Mouse (Mus musculus): ENCODE data around the gene Cd38. TPM values are rescaled to one million over a fixed set of nuclear protein-coding genes. Genes with fewer than 3 reads are reported as not detected.
A peak's percentile ranks its signal among the peaks of the same experiment; 100 is the strongest.

The Cd38 gene
- 14.4 and 15.8 TPM in 2 replicates for polyA plus RNA-seq (2014; fragmentation: Nextera tagmentation; extraction: Ambion mirVana)

DNA sequence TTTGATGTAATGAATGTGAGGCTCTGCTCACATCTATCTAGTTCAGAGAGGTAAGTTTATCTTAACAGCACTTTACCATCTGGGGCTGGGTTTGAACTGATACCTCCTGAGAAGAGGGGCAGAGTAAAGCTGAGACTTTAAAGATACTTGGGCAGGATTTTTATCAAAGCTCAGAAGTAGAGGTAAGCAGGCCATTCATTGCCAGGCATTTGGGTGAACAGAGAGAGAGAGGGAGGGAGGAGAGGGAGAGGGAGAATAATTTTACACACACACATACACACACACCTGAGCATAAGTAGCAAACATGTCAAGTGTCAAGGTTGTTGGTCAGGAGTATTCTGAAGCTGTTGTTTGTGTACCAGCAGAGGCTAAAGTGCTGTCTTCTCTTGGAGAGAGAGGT is at the start of gene Cd38:
TSS of gene Cd38 (plus strand) at position 301 of the 400 bp plus-strand sequence.
- ATAC-seq (replicated peaks; ENCODE audit: low FRiP score, low TSS enrichment, low read depth): no peak

GRCm38 (mm10) chr5:43818695-43819094 is 49.7 kb upstream of the Cd38 start, which contains the start of gene Bst1:
Bst1 (plus strand) TSS chr5:43818885.
- no peak within 1 kb of the TSS for H3K9ac ChIP-seq (ENCODE audit: low read length)

More for the DNA sequence above, at the start of gene Cd38:
- H3K9ac ChIP-seq (ENCODE audit: low read length): peak within 1 kb of the TSS; percentile 44
- H3K9me3 ChIP-seq (ENCODE audit: control insufficient read depth, low read length): no peaks in the 10 kb centered on the region
- H3K4me1 ChIP-seq (replicated peaks; ENCODE audit: control insufficient read depth, insufficient read depth, low read length): 0 out of 2 replicates have a peak, but pooled peaks cover 3% of the 10 kb centered on the region
- no peak for DNase-seq (ENCODE audit: low spot score)
- H3K36me3 ChIP-seq (ENCODE audit: control insufficient read depth, insufficient read depth, low read length): no peaks in the 10 kb centered on the region
- H3K27me3 ChIP-seq (replicated peaks; ENCODE audit: control insufficient read depth, insufficient read depth, low read length): no peaks in the 10 kb centered on the region
- peak within 1 kb of the TSS; percentile 35 for H3K4me3 ChIP-seq (ENCODE audit: low read depth, low read length)
- H3K4me2 ChIP-seq (ENCODE audit: low read length): peak within 1 kb of the TSS; percentile 68
- peak within 1 kb of the TSS; percentile 33; the same call in 1 of the 2 replicates for H3K27ac ChIP-seq (ENCODE audit: low read depth)

DNA sequence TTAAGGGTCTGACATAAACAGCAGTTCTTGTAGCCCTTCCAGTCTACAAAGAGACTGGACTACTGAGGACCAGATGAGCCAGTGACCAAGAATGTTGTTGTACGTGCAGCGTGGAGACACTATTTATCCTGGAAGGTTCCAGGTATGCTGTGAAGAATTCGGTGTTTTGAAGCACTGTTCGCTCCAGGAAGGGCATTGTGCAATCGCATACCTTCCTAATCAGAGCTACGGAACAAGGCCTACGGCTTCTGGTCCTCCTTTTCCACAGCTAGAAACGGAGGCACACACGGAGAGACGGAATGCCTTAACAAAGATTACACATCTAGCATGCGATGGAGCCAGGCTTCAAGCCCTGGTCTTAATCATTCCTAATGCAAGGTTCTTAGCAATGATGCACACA is 47.6 kb upstream of the Cd38 start:
- no peaks in the 10 kb centered on the region for H3K27me3 ChIP-seq (replicated peaks; ENCODE audit: control insufficient read depth, insufficient read depth, low read length)
- DNase-seq (ENCODE audit: low spot score): no peak
- H3K9me3 ChIP-seq (ENCODE audit: control insufficient read depth, low read length): no peaks in the 10 kb centered on the region
- no peak overlapping the region for H3K9ac ChIP-seq (ENCODE audit: low read length)
- H3K4me1 ChIP-seq (replicated peaks; ENCODE audit: control insufficient read depth, insufficient read depth, low read length): no peaks in the 10 kb centered on the region
- no peak for ATAC-seq (replicated peaks; ENCODE audit: low FRiP score, low TSS enrichment, low read depth)
- no peak overlapping the region for H3K4me2 ChIP-seq (ENCODE audit: low read length)
- H3K27ac ChIP-seq (ENCODE audit: low read depth): no peak overlapping the region
- 75% methylated on average over 11 of the region's 11 CpGs for WGBS
- H3K4me3 ChIP-seq (ENCODE audit: low read depth, low read length): no peak overlapping the region
- H3K36me3 ChIP-seq (ENCODE audit: control insufficient read depth, insufficient read depth, low read length): no peaks in the 10 kb centered on the region

More at GRCm38 (mm10) chr5:43818695-43819094, 49.7 kb upstream of the Cd38 start, which contains the start of gene Bst1:
- H3K4me2 ChIP-seq (ENCODE audit: low read length): no peak within 1 kb of the TSS
- H3K36me3 ChIP-seq (ENCODE audit: control insufficient read depth, insufficient read depth, low read length): no peaks in the 10 kb centered on the region
- 48% methylated on average over 12 of the region's 12 CpGs for WGBS
- H3K4me3 ChIP-seq (ENCODE audit: low read depth, low read length): no peak within 1 kb of the TSS
- no peaks in the 10 kb centered on the region for H3K4me1 ChIP-seq (replicated peaks; ENCODE audit: control insufficient read depth, insufficient read depth, low read length)
- DNase-seq (ENCODE audit: low spot score) (no peak), ATAC-seq (replicated peaks; ENCODE audit: low FRiP score, low TSS enrichment, low read depth) (no peak)
- H3K27ac ChIP-seq (ENCODE audit: low read depth): no peak within 1 kb of the TSS
- no peaks in the 10 kb centered on the region for H3K9me3 ChIP-seq (ENCODE audit: control insufficient read depth, low read length)
- no peaks in the 10 kb centered on the region for H3K27me3 ChIP-seq (replicated peaks; ENCODE audit: control insufficient read depth, insufficient read depth, low read length)

GRCm38 (mm10) chr5:43821538-43821937 is 46.8 kb upstream of the Cd38 start, which contains the start of gene Fbxl5:
Fbxl5 (minus strand) TSS chr5:43821638.
- H3K36me3 ChIP-seq (ENCODE audit: control insufficient read depth, insufficient read depth, low read length): no peaks in the 10 kb centered on the region
- 84% methylated on average over 19 of the region's 19 CpGs for WGBS
- no peak within 1 kb of the TSS for H3K4me2 ChIP-seq (ENCODE audit: low read length)
- no peaks in the 10 kb centered on the region for H3K27me3 ChIP-seq (replicated peaks; ENCODE audit: control insufficient read depth, insufficient read depth, low read length)
- ATAC-seq (replicated peaks; ENCODE audit: low FRiP score, low TSS enrichment, low read depth): no peak
- no peak within 1 kb of the TSS for H3K27ac ChIP-seq (ENCODE audit: low read depth)
- DNase-seq (ENCODE audit: low spot score): no peak
- H3K4me3 ChIP-seq (ENCODE audit: low read depth, low read length): no peak within 1 kb of the TSS
- H3K9me3 ChIP-seq (ENCODE audit: control insufficient read depth, low read length): no peaks in the 10 kb centered on the region
- no peaks in the 10 kb centered on the region for H3K4me1 ChIP-seq (replicated peaks; ENCODE audit: control insufficient read depth, insufficient read depth, low read length)
- no peak within 1 kb of the TSS for H3K9ac ChIP-seq (ENCODE audit: low read length)

DNA sequence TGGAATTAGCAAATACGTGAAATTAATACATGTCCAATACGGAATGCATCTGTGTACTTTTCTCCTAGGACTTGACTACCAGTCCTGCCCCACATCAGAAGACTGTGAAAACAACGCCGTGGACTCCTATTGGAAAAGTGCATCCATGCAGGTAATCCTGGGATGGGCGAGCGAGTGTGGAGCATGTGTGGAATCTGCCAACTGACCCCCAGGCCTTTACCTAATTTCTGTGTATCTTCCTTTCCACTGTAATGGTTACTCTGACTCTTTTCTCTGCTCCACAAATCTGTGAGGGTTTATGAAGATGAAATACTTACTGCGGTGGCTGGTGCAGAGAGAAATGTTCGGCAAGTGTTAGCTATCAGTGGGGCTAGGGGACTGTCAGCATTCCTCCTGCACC is 46.2 kb upstream of the Cd38 start:
- no peaks in the 10 kb centered on the region for H3K9me3 ChIP-seq (ENCODE audit: control insufficient read depth, low read length)
- no peak overlapping the region for H3K27ac ChIP-seq (ENCODE audit: low read depth)
- H3K4me3 ChIP-seq (ENCODE audit: low read depth, low read length): no peak overlapping the region
- H3K4me1 ChIP-seq (replicated peaks; ENCODE audit: control insufficient read depth, insufficient read depth, low read length): no peaks in the 10 kb centered on the region
- H3K36me3 ChIP-seq (ENCODE audit: control insufficient read depth, insufficient read depth, low read length): no peaks in the 10 kb centered on the region
- WGBS: 95% methylated on average over 8 of the region's 8 CpGs
- ATAC-seq (replicated peaks; ENCODE audit: low FRiP score, low TSS enrichment, low read depth) (no peak), DNase-seq (ENCODE audit: low spot score) (no peak)
- H3K4me2 ChIP-seq (ENCODE audit: low read length): no peak overlapping the region
- H3K9ac ChIP-seq (ENCODE audit: low read length): no peak overlapping the region
- no peaks in the 10 kb centered on the region for H3K27me3 ChIP-seq (replicated peaks; ENCODE audit: control insufficient read depth, insufficient read depth, low read length)

- Histone ChIP-seq H3K4me1 (replicated peaks; ENCODE audit: control insufficient read depth, insufficient read depth, low read length) (peaks cover 3% of the 10 kb centered on the region; the same call in 1 of the 2 replicates), H3K27ac (ENCODE audit: low read depth) (no peak overlapping the region), H3K9me3 (ENCODE audit: control insufficient read depth, low read length) (no peaks in the 10 kb centered on the region), H3K27me3 (replicated peaks; ENCODE audit: control insufficient read depth, insufficient read depth, low read length) (no peaks in the 10 kb centered on the region), H3K9ac (ENCODE audit: low read length) (no peak overlapping the region), H3K4me2 (ENCODE audit: low read length) (no peak overlapping the region), H3K4me3 (ENCODE audit: low read depth, low read length) (no peak overlapping the region), H3K36me3 (ENCODE audit: control insufficient read depth, insufficient read depth, low read length) (no peaks in the 10 kb centered on the region)
- DNase-seq (ENCODE audit: low spot score) (no peak), ATAC-seq (replicated peaks; ENCODE audit: low FRiP score, low TSS enrichment, low read depth) (no peak)
- WGBS: 74% methylated on average over 3 of the region's 3 CpGs
Observed at GRCm38 (mm10) chr5:43822824-43823223, 45.5 kb upstream of the Cd38 start.

DNA sequence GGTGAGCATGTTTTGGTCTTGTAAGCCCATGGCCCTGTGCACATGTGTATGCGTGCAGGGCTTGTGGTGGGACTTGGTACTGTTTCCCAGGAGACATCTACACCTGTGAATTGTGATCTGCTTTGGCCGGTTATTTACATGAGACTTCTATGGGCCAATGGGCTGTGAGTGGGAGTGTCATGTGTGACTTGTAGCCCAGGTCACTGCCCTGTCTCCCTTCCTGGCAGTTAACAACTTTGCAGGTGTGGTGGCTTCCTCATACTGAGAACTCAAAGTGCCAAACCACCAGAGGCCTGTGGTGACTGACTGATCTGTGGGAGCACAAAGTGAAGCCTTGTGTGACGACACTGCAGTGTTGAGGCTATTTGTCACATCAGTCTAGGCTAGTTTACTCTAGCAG is 43.8 kb upstream of the Cd38 start:
- Histone ChIP-seq H3K36me3 (ENCODE audit: control insufficient read depth, insufficient read depth, low read length) (no peaks in the 10 kb centered on the region), H3K9ac (ENCODE audit: low read length) (no peak overlapping the region), H3K4me3 (ENCODE audit: low read depth, low read length) (no peak overlapping the region), H3K27me3 (replicated peaks; ENCODE audit: control insufficient read depth, insufficient read depth, low read length) (no peaks in the 10 kb centered on the region), H3K27ac (ENCODE audit: low read depth) (no peak overlapping the region), H3K4me1 (replicated peaks; ENCODE audit: control insufficient read depth, insufficient read depth, low read length) (peaks cover 3% of the 10 kb centered on the region; the same call in 1 of the 2 replicates), H3K4me2 (ENCODE audit: low read length) (no peak overlapping the region), H3K9me3 (ENCODE audit: control insufficient read depth, low read length) (no peaks in the 10 kb centered on the region)
- ATAC-seq (replicated peaks; ENCODE audit: low FRiP score, low TSS enrichment, low read depth) (no peak), DNase-seq (ENCODE audit: low spot score) (no peak)
- WGBS: 78% methylated on average over 3 of the region's 3 CpGs

GRCm38 (mm10) chr5:43826883-43827282 is 41.5 kb upstream of the Cd38 start:
- ATAC-seq (replicated peaks; ENCODE audit: low FRiP score, low TSS enrichment, low read depth) (no peak), DNase-seq (ENCODE audit: low spot score) (no peak)
- Histone ChIP-seq H3K9ac (ENCODE audit: low read length) (no peak overlapping the region), H3K4me2 (ENCODE audit: low read length) (no peak overlapping the region), H3K4me1 (replicated peaks; ENCODE audit: control insufficient read depth, insufficient read depth, low read length) (peaks cover 3% of the 10 kb centered on the region; the same call in 1 of the 2 replicates), H3K9me3 (ENCODE audit: control insufficient read depth, low read length) (no peaks in the 10 kb centered on the region), H3K27me3 (replicated peaks; ENCODE audit: control insufficient read depth, insufficient read depth, low read length) (no peaks in the 10 kb centered on the region), H3K36me3 (ENCODE audit: control insufficient read depth, insufficient read depth, low read length) (no peaks in the 10 kb centered on the region), H3K27ac (ENCODE audit: low read depth) (no peak overlapping the region), H3K4me3 (ENCODE audit: low read depth, low read length) (no peak overlapping the region)
- WGBS: 92% methylated on average over 2 of the region's 2 CpGs

DNA sequence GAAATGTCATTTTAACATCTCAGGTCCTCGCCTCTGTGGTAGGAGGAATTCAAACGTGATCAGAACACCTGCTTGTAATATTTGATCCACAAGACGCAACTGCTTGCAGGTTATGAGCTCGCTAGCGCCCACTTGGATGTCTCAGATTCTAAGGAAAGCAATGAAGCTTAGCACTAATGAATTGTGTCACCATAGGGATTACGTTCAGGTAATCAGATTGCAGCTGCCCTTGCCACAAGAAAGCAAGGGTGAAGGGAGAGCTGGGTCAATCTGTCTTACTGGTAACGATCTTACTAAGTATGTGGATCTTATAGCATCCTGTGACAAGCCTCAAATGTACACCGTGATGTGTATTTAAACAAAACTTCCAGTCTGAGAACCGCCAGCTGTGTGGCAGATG is 41.0 kb upstream of the Cd38 start:
- no peak overlapping the region for H3K4me2 ChIP-seq (ENCODE audit: low read length)
- no peak overlapping the region for H3K9ac ChIP-seq (ENCODE audit: low read length)
- H3K9me3 ChIP-seq (ENCODE audit: control insufficient read depth, low read length): no peaks in the 10 kb centered on the region
- DNase-seq (ENCODE audit: low spot score) (no peak), ATAC-seq (replicated peaks; ENCODE audit: low FRiP score, low TSS enrichment, low read depth) (no peak)
- WGBS: 63% methylated on average over 9 of the region's 9 CpGs
- peaks cover 3% of the 10 kb centered on the region; the same call in 1 of the 2 replicates for H3K4me1 ChIP-seq (replicated peaks; ENCODE audit: control insufficient read depth, insufficient read depth, low read length)
- no peak overlapping the region for H3K4me3 ChIP-seq (ENCODE audit: low read depth, low read length)
- H3K36me3 ChIP-seq (ENCODE audit: control insufficient read depth, insufficient read depth, low read length): no peaks in the 10 kb centered on the region
- no peak overlapping the region for H3K27ac ChIP-seq (ENCODE audit: low read depth)
- H3K27me3 ChIP-seq (replicated peaks; ENCODE audit: control insufficient read depth, insufficient read depth, low read length): no peaks in the 10 kb centered on the region
